Mouse (Mus musculus) frontal cortex, adult 2 months (tissue): ENCODE data around the gene Smim22. TPM values are rescaled to one million over a fixed set of nuclear protein-coding genes. Genes with fewer than 3 reads are reported as not detected.

Source experiments
- DNase-seq, 2 experiments: peaks; one replicate each; pipeline ENCODE4 v3.0.0; 2022; ENCODE audit warnings: low spot score in 1 of 2; ENCODE audit errors: extremely low spot score in 1 of 2
- polyA plus RNA-seq: library from polyadenylated mRNA; depleted of rRNA; stranded (reverse); fragments of >200 nt; gene quantifications from 2 replicates; pipeline ENCODE4 v1.2.3, GENCODE M21; 2012

Gene Smim22
- polyA plus RNA-seq, 1 experiment, result 0.94 TPM

GRCm38 (mm10) chr16:5007492-5007891 is 404 bp downstream of the Smim22 start:
- no peak for DNase-seq

- no peak for DNase-seq
Observed at GRCm38 (mm10) chr16:5008076-5008475, 988 bp downstream of the Smim22 start.

- no peak for DNase-seq
Observed at GRCm38 (mm10) chr16:5010371-5010935, 3.4 kb downstream of the Smim22 start.

DNA sequence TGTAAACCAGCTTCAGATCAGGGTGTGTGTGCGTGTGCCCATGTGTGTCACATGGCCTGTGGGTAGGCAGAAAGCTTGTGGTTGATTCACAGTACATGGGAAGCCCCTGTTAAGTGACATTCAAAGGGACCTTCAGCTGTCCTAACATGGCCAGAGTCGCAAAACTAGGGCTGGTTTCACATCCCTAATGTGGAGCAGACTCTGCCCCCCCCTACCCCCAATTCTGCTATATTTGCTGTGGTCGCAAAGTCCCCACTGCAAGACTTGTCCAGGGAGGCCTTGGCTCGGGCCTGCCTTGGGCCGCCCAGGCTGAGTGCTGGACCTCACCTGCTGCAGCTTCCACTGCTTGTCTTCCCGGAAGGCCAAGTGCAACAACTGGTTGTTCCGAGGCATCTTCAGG is 4.2 kb downstream of the Smim22 start:
- no peak for DNase-seq

DNA sequence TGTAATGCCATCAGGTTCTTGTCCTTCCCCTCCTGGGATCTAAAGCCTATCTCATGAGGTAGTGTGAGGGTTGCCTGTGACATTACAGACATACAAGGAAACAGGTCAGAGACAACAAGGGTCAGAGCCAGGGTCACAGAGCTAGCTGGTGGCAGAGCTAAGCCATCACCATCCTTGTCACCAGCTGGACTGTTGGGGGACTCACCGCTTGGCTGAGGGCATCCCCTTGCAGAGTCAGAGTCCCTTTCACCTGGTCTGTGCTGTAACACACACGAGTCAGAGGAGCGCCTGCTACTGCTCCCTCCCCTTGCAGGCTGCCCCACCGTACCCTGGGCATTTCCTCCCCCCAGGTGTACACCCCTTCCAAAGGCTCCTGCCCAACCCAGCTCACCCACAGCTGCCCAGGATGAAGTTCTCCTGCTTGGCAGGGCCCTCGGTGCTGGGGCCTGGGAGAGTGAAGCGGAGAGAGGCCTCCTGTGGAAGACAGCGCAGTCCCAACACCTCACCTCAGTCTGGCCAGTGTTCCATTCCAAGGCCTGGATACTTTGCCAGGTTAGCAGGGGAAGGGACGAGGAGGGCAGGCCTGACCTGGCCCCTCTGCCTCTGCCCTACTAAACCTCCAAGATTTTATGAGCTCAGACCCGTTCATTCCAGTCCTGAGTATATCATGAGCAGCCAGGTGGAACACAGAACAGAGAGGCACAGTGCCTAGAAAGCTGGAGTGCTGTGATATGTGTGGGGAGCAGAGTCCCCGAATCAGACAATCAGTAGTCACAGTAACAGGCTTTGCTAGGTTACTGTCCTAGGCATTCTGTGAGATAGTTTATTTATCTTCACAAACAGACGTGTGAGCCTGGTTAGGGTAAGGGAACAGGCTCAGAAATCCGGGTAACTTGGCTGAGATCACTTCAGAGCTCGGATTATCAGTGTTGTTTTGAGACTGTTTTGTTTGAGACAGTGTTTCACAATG is 5.2 kb downstream of the Smim22 start:
- no peak for DNase-seq

DNA sequence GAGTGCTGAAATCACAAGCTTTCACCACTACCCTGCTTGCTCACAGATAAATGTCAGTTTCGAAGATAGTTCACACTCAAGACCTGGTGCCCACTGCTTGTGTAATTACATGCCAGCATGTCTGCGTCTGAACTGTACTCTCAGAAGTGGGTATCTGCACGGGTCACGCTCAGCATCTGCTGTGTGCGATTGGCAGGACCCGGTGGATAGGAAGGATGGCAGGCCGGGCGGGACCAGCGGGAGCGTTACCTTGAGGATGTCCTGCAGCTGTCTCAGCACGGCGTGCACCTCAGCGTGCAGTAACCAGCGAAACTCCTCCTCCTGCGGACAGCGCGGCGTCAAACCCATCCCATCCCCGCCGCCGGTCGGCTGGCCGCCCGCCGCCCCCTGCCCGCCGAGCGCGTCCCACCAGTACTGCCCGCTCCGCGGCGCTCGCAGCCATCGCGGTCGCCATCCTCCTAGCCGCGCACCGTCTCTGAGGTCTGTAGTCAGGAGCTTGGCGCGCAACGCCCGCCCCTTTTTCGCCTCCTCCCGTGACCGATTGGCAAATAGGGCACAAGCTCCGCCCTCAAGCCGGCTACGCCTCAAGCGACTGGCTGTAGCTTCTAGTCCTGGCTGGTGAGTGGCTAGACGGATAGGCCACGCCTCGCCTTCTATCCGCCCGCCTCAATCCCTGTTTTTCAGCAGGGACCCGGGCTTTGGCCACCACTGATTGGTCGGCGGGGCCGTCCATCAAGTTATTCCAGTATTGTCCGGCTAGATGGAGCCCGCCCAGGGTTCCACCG is 6.2 kb downstream of the Smim22 start, which contains the start of gene Rogdi:
TSS of gene Rogdi (minus strand) at position 500 of the 785 bp plus-strand sequence.
- DNase-seq, result peak; percentile 99

GRCm38 (mm10) chr16:5014578-5014977 is 7.5 kb downstream of the Smim22 start:
- no peak for DNase-seq

DNA sequence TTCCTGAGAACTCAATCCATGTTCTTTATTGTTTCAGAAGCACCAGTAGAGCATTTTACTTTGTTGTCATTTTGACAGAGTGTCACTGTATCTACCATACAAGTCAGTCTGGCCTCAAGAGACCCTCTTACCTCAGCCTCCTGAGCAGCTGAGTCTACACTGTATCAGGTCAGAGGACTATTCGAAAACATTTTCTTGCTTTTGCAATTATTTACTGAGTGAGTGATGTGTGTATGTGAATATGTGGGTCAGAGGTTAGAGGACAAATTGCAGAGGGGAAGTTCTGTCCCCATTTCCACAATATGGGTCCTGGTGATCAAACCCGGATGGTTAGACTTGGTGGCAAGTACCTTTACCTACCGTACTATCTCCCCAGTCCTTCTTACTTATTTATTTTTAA is 16.9 kb downstream of the Smim22 start:
- DNase-seq, result no peak

- DNase-seq, result no peak
Observed at GRCm38 (mm10) chr16:5029847-5030246, 22.8 kb downstream of the Smim22 start.

DNA sequence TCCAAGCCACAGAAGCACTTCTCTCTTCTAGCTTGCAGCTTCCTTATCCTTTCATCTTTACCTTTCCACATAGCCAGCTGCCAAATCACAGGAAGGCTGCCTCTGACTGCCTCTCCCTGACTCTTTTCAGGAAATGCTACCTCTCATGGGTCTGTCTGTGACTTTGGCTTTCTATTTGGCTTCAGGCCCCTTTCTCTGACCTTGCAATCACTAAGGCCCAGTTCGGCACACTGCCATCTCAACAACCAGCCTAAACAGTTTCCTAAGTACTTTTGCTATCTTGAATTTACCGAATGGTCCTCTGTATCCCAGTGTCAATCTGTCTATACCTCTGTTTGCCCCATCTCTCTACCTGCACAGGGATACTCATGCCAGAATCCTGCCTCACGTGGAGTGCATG is 28.5 kb downstream of the Smim22 start:
- no peak for DNase-seq

- no peak for DNase-seq
Observed at GRCm38 (mm10) chr16:5036649-5037234, 29.7 kb downstream of the Smim22 start.

DNA sequence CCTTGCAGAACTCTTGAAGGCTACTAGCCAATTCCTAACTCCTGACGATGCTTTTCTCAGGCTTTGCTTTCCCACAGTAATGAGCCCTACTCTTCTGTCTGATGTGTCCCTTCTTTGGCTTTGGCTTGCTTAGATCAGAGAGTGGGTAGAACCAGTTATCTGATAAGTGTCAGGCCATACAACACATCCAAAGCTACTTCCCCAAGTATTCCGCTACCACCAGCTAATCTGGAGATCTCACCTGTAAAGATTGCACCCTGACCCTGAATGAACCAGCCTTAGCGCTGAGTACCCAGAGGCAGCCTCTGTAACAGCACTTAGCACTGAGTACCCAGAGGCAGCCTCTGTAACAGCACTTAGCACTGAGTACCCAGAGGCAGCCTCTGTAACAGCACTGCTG is 38.2 kb downstream of the Smim22 start:
- DNase-seq, result no peak

- no peak for DNase-seq
Observed at GRCm38 (mm10) chr16:5049182-5049773, 42.2 kb downstream of the Smim22 start.

- peak; percentile 98 to 99 for DNase-seq
Observed at GRCm38 (mm10) chr16:5049774-5050234, 42.7 kb downstream of the Smim22 start, which contains the start of the genes Glyr1 and Ubn1. TSS of gene Glyr1 (minus strand) at chr16:5049863. TSS of gene Ubn1 (plus strand) at chr16:5050057.

GRCm38 (mm10) chr16:5050251-5051110 is 43.4 kb downstream of the Smim22 start:
- DNase-seq, result peak; percentile 20 to 62
